Mouse (Mus musculus): Measurements from ENCODE around the gene Gprin3. TPM values are rescaled to one million over a fixed set of nuclear protein-coding genes. Genes with fewer than 3 reads are reported as not detected.
"Not testable (repeated sequence)": the region's sequence is repeated elsewhere in the genome, so short reads cannot be mapped to it uniquely, and the experiment has no call there.

The Gprin3 gene
- total RNA-seq, 2 experiments from 2014 or later = 8.1 to 18.0 TPM

DNA sequence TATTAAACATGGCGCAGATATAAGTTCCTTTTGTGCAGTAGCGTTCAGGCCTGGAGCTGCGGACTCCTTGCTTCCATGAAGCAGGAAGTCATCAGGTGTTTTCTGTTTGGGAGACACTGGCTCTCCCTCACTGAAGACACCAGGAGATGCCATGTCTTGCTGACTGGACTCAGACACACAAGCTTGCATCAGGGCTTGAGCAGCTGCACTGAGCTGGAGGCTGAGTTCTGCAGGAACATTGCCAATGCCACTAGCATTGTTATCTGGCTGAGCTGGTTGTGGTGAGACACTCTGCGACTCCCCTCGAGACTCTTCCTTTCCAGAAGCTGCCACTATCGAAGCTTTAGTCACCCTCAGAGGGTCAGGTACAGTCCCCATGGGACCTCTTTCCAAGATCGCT, 71.2 kb downstream of the Gprin3 start:
- no peak for DNase-seq (ENCODE audit: low spot score in 2 of 2)
- intact Hi-C loops (cut with DNase I) = no loop called here

DNA sequence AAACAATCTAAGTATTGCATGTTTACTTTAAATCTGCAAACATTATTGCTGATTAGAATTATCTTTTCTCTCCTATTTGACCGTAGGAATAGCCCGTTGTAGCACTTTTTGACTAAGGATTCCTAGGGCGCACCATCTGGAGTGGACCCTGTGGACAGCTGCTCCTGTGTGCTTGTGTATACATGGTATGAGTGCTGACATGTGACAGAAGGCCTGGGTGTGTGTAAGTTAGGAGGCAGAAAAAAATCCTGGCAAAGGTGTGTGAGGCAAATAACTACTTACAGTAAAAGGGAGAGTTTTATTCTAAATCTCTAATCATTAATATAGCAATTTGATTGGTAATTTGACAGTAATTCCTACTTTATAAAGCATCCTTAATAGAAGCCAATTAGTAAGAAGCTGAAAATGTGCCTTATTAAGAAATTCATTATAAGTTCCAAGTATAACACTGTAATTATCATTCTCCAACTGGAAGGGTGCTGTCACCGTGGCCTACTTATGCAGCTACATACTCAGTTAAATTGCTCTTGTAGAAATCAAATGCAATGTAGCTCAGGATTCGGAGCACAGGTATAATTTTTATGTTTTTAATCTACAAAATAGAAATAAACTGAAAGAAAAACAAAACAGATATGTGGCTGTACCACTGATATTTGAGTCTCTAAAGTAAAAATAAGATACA, 74.8 kb downstream of the Gprin3 start:
- intact Hi-C loops (cut with DNase I) = no loop called here

DNA sequence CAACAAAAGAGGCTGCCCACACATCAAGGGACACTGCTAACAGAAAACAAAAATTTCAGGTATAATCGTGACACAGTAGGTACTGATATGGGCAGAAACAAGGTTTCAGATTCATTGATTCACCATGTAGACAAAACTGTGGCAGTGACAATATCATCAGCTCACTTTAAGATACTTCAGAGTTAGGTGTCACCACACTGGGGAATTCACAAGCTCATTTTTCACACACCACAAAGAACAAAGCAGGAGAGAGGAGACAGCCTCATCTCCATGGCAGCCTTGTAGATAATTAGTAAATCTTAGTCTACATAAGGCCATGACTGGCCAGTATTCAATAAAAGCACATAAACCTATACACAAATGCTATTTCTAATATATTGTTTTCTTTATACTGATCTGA, 77.4 kb downstream of the Gprin3 start:
- no peak for DNase-seq (ENCODE audit: low spot score in 2 of 2)
- intact Hi-C loops (cut with DNase I) = no loop called here

More for the DNA sequence above, 74.8 kb downstream of the Gprin3 start:
- DNase-seq (ENCODE audit: low spot score in 2 of 2) = no peak

DNA sequence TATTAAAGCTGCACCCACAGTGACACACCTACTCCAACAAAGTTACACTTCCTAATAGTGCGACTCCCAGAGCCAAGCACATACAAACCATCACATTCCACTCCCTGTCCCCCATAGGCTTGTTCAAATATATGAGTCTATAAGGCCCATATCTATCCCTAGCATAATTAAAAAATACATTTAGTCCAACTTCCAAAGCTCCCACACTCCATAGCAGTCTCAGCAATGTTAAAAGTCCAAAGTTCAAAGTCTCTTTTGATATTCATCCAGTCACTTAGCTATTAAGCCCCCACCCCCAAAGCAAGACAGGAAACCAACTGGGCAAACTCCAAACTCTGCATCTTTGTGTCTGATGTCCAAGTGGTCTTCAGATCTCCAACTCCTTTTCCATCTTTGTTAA, 84.9 kb downstream of the Gprin3 start:
- DNase-seq (ENCODE audit: low spot score in 2 of 2) = no peak
- intact Hi-C loops (cut with DNase I) = no loop called here

DNA sequence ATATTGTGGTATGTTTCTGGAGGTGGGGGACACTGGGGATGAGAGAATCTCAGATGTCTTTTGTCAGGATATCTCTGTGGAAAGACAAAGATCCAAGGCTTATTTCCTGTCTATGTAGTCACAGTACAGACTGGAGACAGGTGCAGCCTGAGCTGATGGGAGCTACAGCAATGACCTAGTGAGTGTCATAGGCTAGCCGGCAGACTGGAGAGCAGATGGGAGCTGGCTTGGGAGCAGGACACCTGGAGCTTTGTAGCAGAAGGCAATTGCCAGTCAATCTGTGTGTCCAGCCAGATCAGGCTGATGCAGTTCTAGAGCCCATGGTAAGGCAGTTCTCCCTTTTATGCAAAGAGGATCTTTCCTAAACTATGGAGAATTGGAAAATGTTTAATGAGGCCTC, 97.8 kb downstream of the Gprin3 start:
- no peak for DNase-seq (ENCODE audit: low spot score in 2 of 2)
- intact Hi-C loops (cut with DNase I) = no loop called here

DNA sequence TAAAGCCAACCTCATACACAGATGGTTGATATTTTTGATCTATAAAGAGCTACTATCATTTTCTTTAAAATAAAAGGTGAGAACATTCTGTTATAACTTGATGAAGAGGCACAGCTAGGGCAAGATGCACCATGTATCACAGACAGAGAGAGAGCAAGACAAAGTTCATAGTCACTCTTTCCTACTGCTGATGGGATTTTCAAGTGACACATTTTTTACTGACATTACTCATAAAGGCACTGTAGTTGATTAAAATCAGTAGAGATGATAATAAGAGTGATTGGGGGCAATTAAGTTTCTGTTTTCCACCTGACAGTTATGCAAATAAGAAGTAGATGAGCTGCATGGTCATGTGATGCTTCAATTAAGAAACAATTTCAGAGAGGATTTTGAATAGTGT, 110.2 kb downstream of the Gprin3 start:
- intact Hi-C loops (cut with DNase I) = no loop called here
- no peak for DNase-seq (ENCODE audit: low spot score in 2 of 2)

DNA sequence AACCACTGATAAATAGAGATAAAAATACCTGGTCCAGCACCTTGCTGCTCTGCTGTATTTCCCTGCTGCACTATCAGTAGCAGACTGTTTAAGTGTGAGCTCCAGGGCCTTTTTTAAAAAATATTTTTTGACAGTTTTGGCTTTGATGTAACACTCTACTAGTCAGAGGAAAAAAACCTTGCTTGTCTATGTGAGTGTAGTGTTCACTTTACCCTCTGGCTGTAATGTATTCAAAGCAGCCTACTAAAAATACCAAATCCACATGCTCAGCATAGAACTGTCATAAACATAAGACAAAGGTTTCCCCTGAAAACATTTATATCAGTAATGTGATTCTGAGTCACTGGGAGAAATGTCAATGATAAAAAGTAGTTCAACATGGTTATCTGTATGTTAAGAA, 111.0 kb downstream of the Gprin3 start:
- intact Hi-C loops (cut with DNase I) = no loop called here
- DNase-seq (ENCODE audit: low spot score in 2 of 2) = peak in 1 of 2 experiments; percentile 16

DNA sequence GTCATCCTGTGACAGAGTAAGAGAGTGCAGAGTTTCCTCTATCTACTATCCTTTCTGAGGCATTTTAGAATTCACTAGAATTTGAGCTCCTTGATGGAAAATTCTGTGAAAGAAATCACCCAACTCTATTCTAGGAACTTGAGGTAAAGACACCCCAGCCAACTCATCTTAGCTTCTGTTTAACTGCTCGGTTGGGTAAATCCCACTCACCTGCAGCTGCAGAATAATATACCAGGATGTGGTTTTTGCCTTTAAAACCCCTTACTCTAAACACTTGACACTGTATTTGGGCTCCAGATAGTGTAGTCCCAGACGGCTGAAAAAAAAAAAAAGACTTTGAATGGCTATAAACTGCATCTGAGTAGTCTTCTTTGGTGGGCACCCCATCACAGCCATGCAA, 112.9 kb downstream of the Gprin3 start:
- intact Hi-C loops (cut with DNase I) = no loop called here
- DNase-seq (ENCODE audit: low spot score in 2 of 2) = no peak

DNA sequence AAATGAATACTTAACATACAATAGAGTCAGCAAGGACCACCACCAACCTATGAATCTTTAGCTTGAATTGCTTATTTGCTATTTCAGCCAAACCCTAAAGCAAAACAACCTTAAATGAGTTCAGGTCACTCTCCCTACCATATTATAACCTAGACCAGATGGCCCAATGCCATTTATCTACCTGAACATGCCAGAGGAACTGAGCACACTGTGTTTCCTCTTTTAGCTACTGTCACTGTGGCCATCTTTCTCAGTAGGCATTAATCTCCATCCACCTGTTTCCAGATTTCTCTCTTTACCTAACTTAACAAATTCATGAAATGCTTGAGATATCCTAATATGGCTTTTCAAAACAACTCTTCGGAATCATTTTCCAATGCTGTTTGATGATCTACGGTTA, 114.9 kb downstream of the Gprin3 start:
- intact Hi-C loops (cut with DNase I) = no loop called here
- no peak for DNase-seq (ENCODE audit: low spot score in 2 of 2)

DNA sequence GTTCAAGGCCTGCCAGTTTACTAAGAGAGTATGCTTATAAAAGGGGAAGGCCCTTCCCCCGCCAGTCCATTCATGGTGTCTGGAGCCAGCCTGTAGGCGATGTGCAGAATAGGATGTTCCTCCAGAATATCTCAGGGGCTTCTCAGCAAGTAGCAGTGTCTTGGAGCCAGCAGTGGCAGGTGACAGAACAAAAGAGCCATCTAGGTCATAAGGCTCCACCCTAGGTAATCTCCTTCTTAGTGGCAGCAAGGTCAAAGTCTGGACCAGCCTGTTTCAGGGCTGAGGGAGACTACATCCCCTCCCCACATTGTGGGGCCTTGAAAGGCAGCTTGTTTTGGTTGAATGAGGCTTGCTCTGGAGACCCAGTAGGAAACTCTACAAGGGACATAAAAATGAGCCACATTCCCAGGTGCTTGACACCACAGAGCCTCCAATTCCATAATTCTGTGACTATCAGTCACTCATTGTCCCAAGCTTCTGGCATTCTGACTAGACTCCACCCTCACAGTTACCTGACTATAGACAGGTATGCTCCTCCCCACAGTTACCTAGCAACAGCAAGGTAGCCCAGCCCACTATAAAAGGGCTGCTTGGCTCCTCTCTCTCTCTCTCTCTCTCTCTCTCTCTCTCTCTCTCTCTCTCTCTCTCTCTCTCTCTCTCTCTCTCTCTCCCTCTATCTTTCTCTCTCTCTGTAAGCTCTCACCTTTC, 121.7 kb downstream of the Gprin3 start:
- DNase-seq (ENCODE audit: low spot score in 2 of 2); intact Hi-C loops (cut with DNase I): not testable (repeated sequence)

DNA sequence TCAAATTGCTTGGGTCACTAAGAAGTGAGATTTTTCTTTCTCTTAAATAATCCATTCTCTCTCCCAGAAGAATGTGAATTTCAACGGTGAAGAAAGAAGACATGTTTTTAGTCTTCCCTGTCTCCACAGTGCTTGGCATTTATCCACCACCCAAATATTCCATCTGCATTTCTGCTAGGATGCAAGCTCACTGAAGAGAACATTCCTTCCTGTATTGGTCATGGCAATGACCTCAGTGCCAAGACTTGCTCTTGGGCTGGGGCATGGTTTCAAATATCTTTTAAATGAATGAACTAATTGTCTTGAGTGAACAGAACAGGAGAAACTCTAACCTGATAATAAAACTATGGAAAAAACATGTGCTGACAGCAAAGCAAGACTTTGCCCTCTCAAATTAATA, 123.1 kb downstream of the Gprin3 start:
- DNase-seq (ENCODE audit: low spot score in 2 of 2) = no peak
- intact Hi-C loops (cut with DNase I) = no loop called here

Other genes starting within 250 kb of the Gprin3 start
- gene Tigd2, start 217.4 kb downstream of the Gprin3 start, total RNA-seq (2021) = 10 to 100 TPM; 12.2 to 12.7 TPM